Mouse (Mus musculus) A20 (cell line): ENCODE measurements around the gene Slc17a3.

ENCODE experiments used
- DNase-seq: peaks from one replicate; pipeline ENCODE4 v3.0.0-alpha.2; 2011; ENCODE audit warnings: low read depth, low spot score

Slc17a3 gene

GRCm38 (mm10) chr13:23873141-23873540 is 33.9 kb downstream of the Slc17a3 start:
- no peak for DNase-seq

GRCm38 (mm10) chr13:23879106-23879505 is 39.9 kb downstream of the Slc17a3 start:
- no peak for DNase-seq

DNA sequence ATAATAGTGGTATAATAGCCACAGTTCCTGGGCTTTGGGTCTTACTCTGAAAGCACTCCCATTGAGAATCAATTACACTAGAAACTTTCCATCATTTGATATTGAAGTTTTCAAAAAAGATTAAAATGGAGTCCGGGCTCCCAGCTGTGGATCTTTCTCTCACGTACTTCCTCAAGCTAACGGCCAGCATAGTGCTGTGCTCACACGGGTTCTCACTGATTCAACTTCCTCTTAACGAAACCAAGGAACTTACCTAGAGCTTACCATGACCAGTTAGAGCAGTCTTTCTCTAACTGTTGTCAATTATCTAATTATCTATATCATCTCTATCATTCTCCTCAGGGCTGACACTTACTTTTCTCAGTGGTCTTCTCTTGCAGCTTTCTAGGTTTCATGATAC is 40.4 kb downstream of the Slc17a3 start:
- peak; percentile 58 for DNase-seq

GRCm38 (mm10) chr13:23885540-23885939 is 46.3 kb downstream of the Slc17a3 start:
- DNase-seq, result peak; percentile 65

- DNase-seq, result no peak
These were observed 47.9 kb downstream of the Slc17a3 start for GRCm38 (mm10) chr13:23887026-23887725.

DNA sequence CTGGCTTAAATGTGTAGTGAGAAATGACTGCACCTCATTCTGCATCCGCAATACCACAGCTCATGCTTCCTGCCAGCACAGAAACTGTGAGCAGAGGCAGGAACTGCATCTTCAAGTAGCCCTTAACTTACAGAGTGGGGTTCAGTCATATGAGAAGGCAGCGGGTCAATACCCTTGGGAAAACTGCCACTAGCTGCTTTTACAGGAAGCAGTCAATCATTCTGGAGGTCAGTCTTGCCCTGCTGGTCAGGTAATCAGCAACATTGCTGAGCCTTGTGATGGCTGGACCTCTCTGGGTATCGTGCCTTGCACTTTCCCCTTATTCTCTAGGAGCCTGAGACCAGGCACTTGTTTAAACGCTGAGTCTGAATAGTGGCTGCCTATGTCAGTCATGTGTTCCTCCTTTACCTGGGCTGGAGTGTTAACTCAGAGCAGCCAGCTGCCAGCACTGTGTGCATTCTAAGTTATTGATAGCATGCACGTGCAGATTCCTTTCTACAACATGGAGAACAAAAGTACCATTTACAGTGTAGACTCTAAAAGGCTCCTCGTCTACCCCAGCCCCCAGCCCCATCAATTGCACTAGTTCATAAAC is 49.9 kb downstream of the Slc17a3 start:
- DNase-seq, result no peak

DNA sequence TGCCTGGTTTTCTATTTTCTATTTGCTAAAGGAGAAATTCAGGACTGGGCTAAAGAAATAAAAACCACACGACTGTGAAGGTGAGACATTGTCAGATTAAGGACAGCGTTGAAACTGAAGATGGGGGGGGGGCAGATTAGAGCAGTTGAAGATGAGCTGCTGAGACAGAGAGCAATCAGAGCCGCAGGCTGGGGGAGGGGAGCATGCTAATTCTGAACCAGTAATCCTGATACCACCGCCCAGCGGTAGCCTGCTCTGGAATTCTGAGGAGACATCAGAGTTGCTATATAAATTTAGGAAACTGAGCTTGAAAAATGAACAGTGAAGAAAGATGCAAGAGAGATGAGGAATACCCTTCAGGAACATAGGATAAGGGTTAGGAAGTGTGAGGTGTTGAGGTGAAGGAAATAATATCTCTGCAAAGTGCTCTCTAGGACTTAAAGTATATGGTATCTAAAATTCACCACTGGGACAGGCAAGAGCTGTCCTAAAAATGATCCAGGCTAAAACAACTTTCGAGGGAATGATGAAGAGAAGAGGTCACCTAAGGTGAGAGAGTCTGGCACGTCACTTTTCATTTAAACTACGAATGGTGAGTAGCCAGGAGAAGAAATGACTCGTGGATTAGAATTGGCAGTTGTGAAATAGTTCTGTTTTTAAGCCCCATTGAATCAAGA is 53.5 kb downstream of the Slc17a3 start:
- DNase-seq, result no peak

- no peak for DNase-seq
These were observed 54.0 kb downstream of the Slc17a3 start for GRCm38 (mm10) chr13:23893269-23893593.

- no peak for DNase-seq
These were observed 59.0 kb downstream of the Slc17a3 start for GRCm38 (mm10) chr13:23898242-23898641.

DNA sequence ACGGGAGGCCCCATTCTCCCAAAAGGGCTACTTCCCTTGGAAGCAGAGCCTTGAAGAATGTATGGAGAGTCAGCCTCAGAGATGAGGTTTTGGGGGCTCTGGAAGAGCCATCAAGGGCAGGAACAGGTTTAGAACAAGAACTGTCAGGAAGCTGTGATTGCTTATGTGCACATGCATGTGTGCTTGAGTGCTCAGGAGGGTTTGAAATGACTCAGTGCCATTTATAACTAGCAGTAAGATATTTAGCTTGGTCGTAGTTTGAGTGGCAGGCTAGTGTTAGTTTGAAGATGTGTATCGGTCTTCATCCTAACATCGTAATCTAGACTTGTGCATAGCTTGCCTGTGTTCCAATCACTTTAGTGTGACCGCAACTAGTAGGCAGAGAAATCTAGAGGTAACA is 67.7 kb downstream of the Slc17a3 start:
- DNase-seq, result peak; percentile 50

GRCm38 (mm10) chr13:23910121-23910520 is 70.9 kb downstream of the Slc17a3 start:
- DNase-seq, result no peak
